Mouse (Mus musculus) limb, embryonic 14.5 days (tissue): ENCODE measurements around the gene Otub1. TPM values are rescaled to one million over a fixed set of nuclear protein-coding genes. Genes with fewer than 3 reads are reported as not detected.
A peak's percentile ranks its signal among the peaks of the same experiment; 100 is the strongest.

ENCODE experiments used
- ATAC-seq: fragments of 200-750 bp; cut with Nextera tagmentation; 2 replicates; pipeline ENCODE4 v1.8.0; 2017; ENCODE audit warnings: low read depth, moderate number of reproducible peaks, moderate TSS enrichment; ENCODE audit not compliant: low FRiP score
- DNase-seq: peaks from one replicate; pipeline ENCODE4 v3.0.0-alpha.2; 2015; ENCODE audit warnings: low spot score
- H3K27ac ChIP-seq: fragments of 300-500 bp; sonication (generic); replicated peaks from 2 replicates; pipeline ENCODE4 v1.5.1; 2014; ENCODE audit warnings: low read depth, mild to moderate bottlenecking, low read length, moderate library complexity, mixed read lengths
- H3K27me3 ChIP-seq: fragments of 300-500 bp; sonication (generic); 2 replicates; pipeline ENCODE4 v1.6.1; 2014; ENCODE audit warnings: low read length, mixed read lengths; ENCODE audit not compliant: control insufficient read depth, insufficient read depth
- H3K36me3 ChIP-seq: fragments of 300-500 bp; sonication (generic); 2 replicates; pipeline ENCODE4 v1.6.1; 2014; ENCODE audit warnings: mild to moderate bottlenecking, low read length, moderate library complexity, mixed read lengths; ENCODE audit not compliant: control insufficient read depth, insufficient read depth
- H3K4me1 ChIP-seq: fragments of 300-500 bp; sonication (generic); 2 replicates; pipeline ENCODE4 v1.6.1; 2014; ENCODE audit warnings: antibody characterized with exemption, low read length, mixed read lengths; ENCODE audit not compliant: control insufficient read depth, insufficient read depth
- H3K4me2 ChIP-seq: fragments of 300-500 bp; sonication (generic); replicated peaks from 2 replicates; pipeline ENCODE4 v1.6.1; 2014; ENCODE audit warnings: low read depth, mild to moderate bottlenecking, low read length, moderate library complexity; ENCODE audit not compliant: severe bottlenecking
- H3K4me3 ChIP-seq: fragments of 300-500 bp; sonication (generic); replicated peaks from 2 replicates; pipeline ENCODE4 v1.5.1; 2014; ENCODE audit warnings: low read length
- H3K9ac ChIP-seq: fragments of 300-500 bp; sonication (generic); 2 replicates; pipeline ENCODE4 v1.6.1; 2014; ENCODE audit warnings: mild to moderate bottlenecking, low read depth, low read length, moderate library complexity; ENCODE audit not compliant: severe bottlenecking
- H3K9me3 ChIP-seq: fragments of 300-500 bp; sonication (generic); 2 replicates; pipeline ENCODE4 v1.6.1; 2016; ENCODE audit warnings: low read length; ENCODE audit not compliant: control insufficient read depth
- POLR2A ChIP-seq: fragments of 200-500 bp; IDR thresholded peaks from 2 replicates; pipeline ENCODE4 v1.8.0; 2012; ENCODE audit warnings: inconsistent platforms, mild to moderate bottlenecking, moderate library complexity, borderline replicate concordance; ENCODE audit not compliant: insufficient read depth, insufficient read length; ENCODE audit errors: extremely low read depth
- WGBS: fragments of 180-500 bp; shearing (Covaris S2); extraction: QIAGEN DNeasy Blood & Tissue Kit; methylation state at CpG from one replicate; pipeline ENCODE4 v1.1.7; 2014; 5-methylcytosine and 5-hydroxymethylcytosine counted together
- polyA plus RNA-seq, 2 experiments: library from polyadenylated mRNA; depleted of rRNA in 1 of 2; stranded (reverse) in 1 of 2; unstranded in 1 of 2; fragments of >200 nt; fragmentation: Nextera tagmentation in 1 of 2; extraction: Ambion mirVana in 1 of 2; gene quantifications; 2 replicates each; pipeline versions ENCODE4 v1.2.1 to v1.2.3; 2012 to 2014

Gene Otub1
- polyA plus RNA-seq, 2 experiments, result 157 to 203 TPM

DNA sequence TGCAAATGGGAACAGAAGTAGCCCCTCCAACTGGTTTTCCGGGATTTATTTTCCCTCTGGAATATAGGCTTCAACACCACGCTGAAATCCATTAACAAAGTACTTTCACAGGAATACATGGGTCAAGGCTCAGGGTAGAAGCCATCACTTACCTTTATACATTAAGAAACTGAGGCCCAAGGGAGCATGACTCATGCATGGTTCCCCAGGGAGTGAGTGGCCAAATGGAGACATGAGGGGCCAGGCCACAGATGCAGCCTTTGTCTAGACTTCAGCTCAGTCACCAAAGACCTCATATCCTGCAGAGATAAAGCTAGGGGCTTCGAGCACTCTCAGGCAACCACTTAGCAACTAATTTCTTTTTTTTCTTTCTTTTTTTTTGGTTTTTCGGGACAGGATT, 30.6 kb upstream of the Otub1 start:
- no peak for DNase-seq
- 91% methylated on average over 4 of the region's 4 CpGs for whole genome bisulfite sequencing
- Histone ChIP-seq H3K4me1 (no peaks in the 10 kb centered on the region; the same call in 1 of the 2 replicates), H3K36me3 (peaks cover 44% of the 10 kb centered on the region), H3K4me2 (no peak overlapping the region), H3K9ac (no peak overlapping the region), H3K9me3 (no peaks in the 10 kb centered on the region), H3K27ac (no peak overlapping the region), H3K4me3 (no peak overlapping the region), H3K27me3 (no peaks in the 10 kb centered on the region)
- TF ChIP-seq POLR2A, result no peak
- ATAC-seq, result no peak

DNA sequence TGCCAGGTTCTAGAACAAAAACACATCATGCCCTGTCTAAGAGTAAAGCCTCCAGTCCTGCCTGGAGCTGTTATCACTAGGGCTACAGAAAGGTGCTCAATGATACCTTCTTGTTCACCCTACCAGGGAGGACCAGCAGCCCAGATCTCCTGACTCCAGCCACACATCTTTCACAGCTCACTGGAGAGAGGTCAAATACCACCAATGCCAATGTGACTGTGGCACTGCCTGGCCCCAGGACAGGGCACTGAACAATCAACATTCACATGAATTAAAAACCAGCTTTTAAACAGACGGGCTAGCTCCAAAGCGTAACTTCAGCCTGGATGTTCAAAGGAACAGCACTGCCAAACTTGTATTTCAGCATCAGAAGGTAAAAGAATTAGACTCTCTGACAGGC, 29.9 kb upstream of the Otub1 start:
- Histone ChIP-seq H3K27me3 (no peaks in the 10 kb centered on the region), H3K9ac (no peak overlapping the region), H3K36me3 (peaks cover 50% of the 10 kb centered on the region), H3K4me2 (no peak overlapping the region), H3K4me3 (no peak overlapping the region), H3K27ac (no peak overlapping the region), H3K9me3 (no peaks in the 10 kb centered on the region), H3K4me1 (no peaks in the 10 kb centered on the region; the same call in 1 of the 2 replicates)
- DNase-seq (no peak), ATAC-seq (no peak)
- WGBS, result 90% methylated on average over 2 of the region's 2 CpGs
- TF ChIP-seq POLR2A, result no peak

DNA sequence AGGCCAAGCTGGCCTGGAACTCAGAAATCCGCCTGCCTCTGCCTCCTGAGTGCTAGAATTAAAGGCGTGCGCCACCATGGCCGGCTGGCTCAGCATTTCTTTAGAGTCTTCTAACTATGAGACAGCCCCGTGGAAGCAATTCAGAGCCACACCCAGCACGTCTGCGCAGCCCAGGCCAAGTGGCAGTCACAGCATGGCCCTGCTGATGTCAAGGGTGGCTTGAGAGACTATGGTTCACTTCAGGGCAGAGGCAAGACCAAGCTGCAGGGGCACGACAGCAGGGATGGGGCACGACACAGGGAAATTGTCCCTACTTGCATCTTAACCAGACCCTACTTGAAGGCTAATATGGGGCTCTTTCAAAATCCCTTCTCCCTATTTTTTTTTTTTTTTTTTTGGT, 29.3 kb upstream of the Otub1 start:
- no peak overlapping the region for H3K9ac ChIP-seq
- H3K4me2 ChIP-seq, result no peak overlapping the region
- WGBS, result 93% methylated on average over 9 of the region's 9 CpGs
- H3K27ac ChIP-seq, result no peak overlapping the region
- no peak overlapping the region for H3K4me3 ChIP-seq
- no peaks in the 10 kb centered on the region for H3K9me3 ChIP-seq
- ATAC-seq (no peak), DNase-seq (no peak)
- peaks cover 51% of the 10 kb centered on the region for H3K36me3 ChIP-seq
- H3K27me3 ChIP-seq, result no peaks in the 10 kb centered on the region
- no peaks in the 10 kb centered on the region; the same call in 1 of the 2 replicates for H3K4me1 ChIP-seq
- TF ChIP-seq POLR2A, result no peak

DNA sequence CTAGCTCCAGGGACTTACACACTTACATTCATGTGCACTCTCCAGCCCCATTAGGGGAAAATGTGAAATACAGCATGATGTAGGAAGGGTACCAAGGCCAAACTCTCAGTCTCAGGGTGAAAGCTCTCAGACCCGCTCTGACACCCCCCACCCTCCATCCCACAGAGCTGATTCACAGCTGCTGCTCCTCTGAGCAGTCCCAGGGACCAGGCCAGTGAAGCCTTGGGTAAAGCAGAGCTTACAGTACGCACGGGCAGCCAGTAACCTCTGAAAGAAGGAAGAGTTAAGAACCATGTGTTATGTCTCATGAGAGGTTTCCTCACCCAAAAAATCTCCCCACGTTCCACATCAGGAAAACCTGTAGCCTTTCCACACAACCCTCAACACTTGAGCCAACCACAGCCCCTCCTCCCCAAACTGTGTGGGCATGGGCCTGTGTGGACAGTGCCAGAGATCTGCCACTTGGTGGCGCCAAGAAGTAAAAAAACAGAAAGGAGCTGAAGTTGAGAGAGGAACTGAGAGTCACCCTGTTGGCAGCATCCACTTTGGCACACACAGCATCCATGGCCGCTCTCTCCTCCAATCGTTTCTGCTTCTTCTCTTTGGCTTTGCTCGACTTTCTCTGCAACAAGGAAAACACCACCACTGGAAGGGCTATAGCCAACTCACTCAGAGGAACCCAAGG, 28.6 kb upstream of the Otub1 start:
- WGBS, result 62% methylated on average over 8 of the region's 8 CpGs
- peak; percentile 73 for DNase-seq
- ATAC-seq, result peak; percentile 82
- Histone ChIP-seq H3K27me3 (no peaks in the 10 kb centered on the region), H3K4me1 (no peaks in the 10 kb centered on the region; the same call in 1 of the 2 replicates), H3K27ac (no peak overlapping the region), H3K4me2 (no peak overlapping the region), H3K36me3 (peaks cover 59% of the 10 kb centered on the region), H3K9ac (no peak overlapping the region), H3K9me3 (no peaks in the 10 kb centered on the region), H3K4me3 (no peak overlapping the region)
- no peak for TF ChIP-seq POLR2A

DNA sequence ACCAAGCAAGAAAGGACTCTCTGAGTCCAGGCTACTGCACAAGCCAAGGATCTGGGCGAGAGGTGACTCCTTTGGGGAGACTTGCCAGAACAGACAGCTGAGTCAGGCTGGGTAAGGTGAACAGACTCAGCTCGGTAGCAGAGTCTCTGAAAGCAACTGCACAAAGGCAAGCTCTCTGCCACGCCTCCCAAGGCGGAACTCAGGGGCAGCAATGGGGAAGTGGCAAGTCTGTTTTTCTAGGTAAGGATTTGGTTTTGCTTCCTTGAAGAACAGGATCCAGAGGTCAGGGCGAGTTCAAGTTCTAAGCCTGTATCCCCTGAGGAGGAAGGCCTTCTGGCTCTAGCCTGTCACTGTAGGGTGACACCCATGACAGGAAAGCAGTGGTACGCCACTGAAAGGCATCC, 20.4 kb upstream of the Otub1 start:
- no peak overlapping the region for H3K4me2 ChIP-seq

More for the DNA sequence above, 20.4 kb upstream of the Otub1 start:
- Histone ChIP-seq H3K9ac (no peak overlapping the region), H3K4me1 (no peaks in the 10 kb centered on the region), H3K4me3 (no peak overlapping the region), H3K27ac (no peak overlapping the region), H3K36me3 (peaks cover 54% of the 10 kb centered on the region), H3K27me3 (no peaks in the 10 kb centered on the region), H3K9me3 (no peaks in the 10 kb centered on the region)
- no peak for TF ChIP-seq POLR2A
- 80% methylated on average over 6 of the region's 6 CpGs for WGBS
- ATAC-seq (no peak), DNase-seq (no peak)
